Mouse (Mus musculus): ENCODE results near the gene Serpinb1a. TPM values are rescaled to one million over a fixed set of nuclear protein-coding genes. Genes with fewer than 3 reads are reported as not detected.
"Not testable (repeated sequence)": the region's sequence is repeated elsewhere in the genome, so short reads cannot be mapped to it uniquely, and the experiment has no call there.

The Serpinb1a gene
- polyA plus RNA-seq, 1 experiment from 2014 or later = 1.5 TPM

DNA sequence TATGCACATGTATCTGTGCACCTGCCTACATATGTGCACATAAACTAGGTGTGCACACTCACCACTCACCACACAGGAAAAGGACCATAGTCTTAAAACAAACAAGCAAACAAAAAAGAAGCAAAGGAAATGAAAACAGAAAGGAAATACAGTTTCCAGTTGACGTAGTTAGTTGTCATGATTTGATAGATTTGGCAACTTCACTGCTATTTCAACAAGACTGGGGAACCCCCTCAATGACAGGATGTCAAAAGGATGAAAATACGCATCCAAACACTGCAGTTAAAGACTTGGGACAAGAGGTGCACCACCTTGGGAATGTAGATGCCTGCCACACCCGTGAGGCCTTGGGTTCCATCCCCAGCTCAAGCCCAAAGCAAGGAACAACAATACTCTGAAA is 13.5 kb upstream of the Serpinb1a start:
- H3K9ac ChIP-seq (replicated peaks); H3K27me3 ChIP-seq; H3K4me2 ChIP-seq; ATAC-seq (ENCODE audit: insufficient number of reproducible peaks, insufficient read depth, low FRiP score, low TSS enrichment, low read depth); H3K4me3 ChIP-seq (replicated peaks); H3K36me3 ChIP-seq; H3K27ac ChIP-seq; H3K4me1 ChIP-seq (replicated peaks); H3K9me3 ChIP-seq: not testable (repeated sequence)
- WGBS = 72% methylated on average over 3 of the region's 3 CpGs

GRCm38 (mm10) chr13:32863456-32863855 is 12.5 kb upstream of the Serpinb1a start:
- no peak for ATAC-seq (ENCODE audit: insufficient number of reproducible peaks, insufficient read depth, low FRiP score, low TSS enrichment, low read depth)
- Histone ChIP-seq H3K4me1 (replicated peaks) (no peaks in the 10 kb centered on the region), H3K9ac (replicated peaks) (no peak overlapping the region), H3K9me3 (no peaks in the 10 kb centered on the region), H3K36me3 (no peaks in the 10 kb centered on the region), H3K4me2 (no peak overlapping the region), H3K4me3 (replicated peaks) (no peak overlapping the region), H3K27ac (no peak overlapping the region), H3K27me3 (peaks cover 7% of the 10 kb centered on the region; the same call in 1 of the 2 replicates)

GRCm38 (mm10) chr13:32860821-32861220 is 9.8 kb upstream of the Serpinb1a start:
- no peak overlapping the region for H3K4me2 ChIP-seq
- no peaks in the 10 kb centered on the region for H3K36me3 ChIP-seq
- WGBS = 83% methylated on average over 3 of the region's 3 CpGs
- no peak overlapping the region for H3K4me3 ChIP-seq (replicated peaks)
- no peak for ATAC-seq (ENCODE audit: insufficient number of reproducible peaks, insufficient read depth, low FRiP score, low TSS enrichment, low read depth)
- no peaks in the 10 kb centered on the region for H3K9me3 ChIP-seq
- no peaks in the 10 kb centered on the region for H3K4me1 ChIP-seq (replicated peaks)
- peaks cover 7% of the 10 kb centered on the region; the same call in 1 of the 2 replicates for H3K27me3 ChIP-seq
- H3K9ac ChIP-seq (replicated peaks) = no peak overlapping the region
- no peak overlapping the region for H3K27ac ChIP-seq

- Histone ChIP-seq H3K36me3 (no peaks in the 10 kb centered on the region), H3K4me1 (replicated peaks) (peaks cover 12% of the 10 kb centered on the region), H3K27me3 (no peaks in the 10 kb centered on the region), H3K9me3 (no peaks in the 10 kb centered on the region), H3K27ac (no peak overlapping the region), H3K9ac (replicated peaks) (no peak overlapping the region), H3K4me2 (no peak overlapping the region), H3K4me3 (replicated peaks) (no peak overlapping the region)
- ATAC-seq (ENCODE audit: insufficient number of reproducible peaks, insufficient read depth, low FRiP score, low TSS enrichment, low read depth) = no peak
- WGBS = 74% methylated on average over 2 of the region's 2 CpGs
Observed at GRCm38 (mm10) chr13:32853073-32853472, 2.1 kb upstream of the Serpinb1a start.

DNA sequence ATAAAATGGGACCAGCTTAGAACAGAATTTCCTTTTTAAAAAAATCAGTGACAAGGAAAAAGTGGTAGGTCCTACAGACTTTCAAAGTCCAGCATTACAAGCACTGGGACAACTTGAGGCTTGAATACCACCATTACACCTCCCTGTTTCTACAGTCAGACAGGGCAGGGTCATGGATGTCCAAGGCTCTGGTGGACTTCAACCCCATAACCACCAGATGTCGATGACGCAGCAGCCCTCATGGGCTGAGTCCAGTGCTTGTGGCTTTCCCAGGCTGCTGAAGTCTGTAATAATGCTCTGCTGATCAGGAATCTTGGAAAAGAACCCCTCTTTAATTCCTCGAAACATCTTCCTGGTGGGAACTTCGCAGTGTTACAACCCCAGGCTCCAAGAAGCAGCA is 1.6 kb upstream of the Serpinb1a start:
- WGBS = 91% methylated on average over 4 of the region's 4 CpGs
- Histone ChIP-seq H3K9ac (replicated peaks) (no peak overlapping the region), H3K27me3 (no peaks in the 10 kb centered on the region), H3K4me2 (no peak overlapping the region), H3K9me3 (no peaks in the 10 kb centered on the region), H3K36me3 (no peaks in the 10 kb centered on the region), H3K27ac (no peak overlapping the region), H3K4me1 (replicated peaks) (peaks cover 12% of the 10 kb centered on the region), H3K4me3 (replicated peaks) (no peak overlapping the region)
- ATAC-seq (ENCODE audit: insufficient number of reproducible peaks, insufficient read depth, low FRiP score, low TSS enrichment, low read depth) = no peak

DNA sequence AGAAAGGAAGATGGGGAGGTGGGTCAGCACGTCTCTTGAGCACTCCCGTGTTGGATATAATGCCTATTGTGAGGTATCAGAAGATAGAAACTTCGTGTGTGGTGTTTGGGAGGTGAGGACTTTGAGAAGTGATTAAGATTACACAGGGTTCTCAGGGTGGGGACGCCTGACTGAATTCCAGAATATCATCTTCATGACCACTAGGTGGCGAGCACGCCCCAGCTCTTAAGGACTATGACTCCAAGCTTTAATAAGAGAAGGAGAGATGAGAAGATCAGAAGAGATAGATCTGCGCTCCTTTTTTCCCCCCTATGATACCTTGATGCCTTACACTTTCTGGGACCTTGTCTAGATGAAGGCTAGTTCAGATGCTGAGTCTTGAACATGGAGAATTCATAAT is 982 bp upstream of the Serpinb1a start:
- no peak; the same call in 1 of the 2 replicates for ATAC-seq (ENCODE audit: insufficient number of reproducible peaks, insufficient read depth, low FRiP score, low TSS enrichment, low read depth)
- 16% methylated on average over 7 of the region's 7 CpGs for WGBS
- H3K9me3 ChIP-seq = no peaks in the 10 kb centered on the region

DNA sequence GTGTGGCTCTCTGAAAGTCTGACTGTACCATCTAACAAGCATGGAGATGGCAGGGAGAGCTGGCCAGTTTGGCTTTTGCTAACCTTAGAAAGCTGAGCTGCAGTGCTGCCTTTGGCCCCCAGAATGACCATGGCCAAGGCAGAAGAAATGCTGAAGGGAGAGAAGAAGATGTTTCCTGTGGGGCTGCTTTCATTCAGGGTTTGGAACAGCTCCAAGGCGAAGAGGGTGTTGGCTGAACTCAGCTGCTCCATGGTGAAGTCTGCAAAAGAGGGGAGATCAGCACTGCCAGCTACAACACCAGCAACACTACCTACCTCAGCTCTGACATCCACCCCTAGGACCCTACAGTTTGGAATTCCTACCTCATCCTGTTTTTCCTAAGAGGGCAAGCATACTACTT is 829 bp downstream of the Serpinb1a start:
- no peak overlapping the region for H3K27ac ChIP-seq
- no peaks in the 10 kb centered on the region for H3K36me3 ChIP-seq

More for the DNA sequence above, 982 bp upstream of the Serpinb1a start:
- no peak overlapping the region for H3K4me3 ChIP-seq (replicated peaks)
- H3K27me3 ChIP-seq = no peaks in the 10 kb centered on the region
- H3K27ac ChIP-seq = no peak overlapping the region
- no peak overlapping the region for H3K9ac ChIP-seq (replicated peaks)
- H3K36me3 ChIP-seq = no peaks in the 10 kb centered on the region
- H3K4me2 ChIP-seq = no peak overlapping the region
- peaks cover 12% of the 10 kb centered on the region for H3K4me1 ChIP-seq (replicated peaks)

DNA sequence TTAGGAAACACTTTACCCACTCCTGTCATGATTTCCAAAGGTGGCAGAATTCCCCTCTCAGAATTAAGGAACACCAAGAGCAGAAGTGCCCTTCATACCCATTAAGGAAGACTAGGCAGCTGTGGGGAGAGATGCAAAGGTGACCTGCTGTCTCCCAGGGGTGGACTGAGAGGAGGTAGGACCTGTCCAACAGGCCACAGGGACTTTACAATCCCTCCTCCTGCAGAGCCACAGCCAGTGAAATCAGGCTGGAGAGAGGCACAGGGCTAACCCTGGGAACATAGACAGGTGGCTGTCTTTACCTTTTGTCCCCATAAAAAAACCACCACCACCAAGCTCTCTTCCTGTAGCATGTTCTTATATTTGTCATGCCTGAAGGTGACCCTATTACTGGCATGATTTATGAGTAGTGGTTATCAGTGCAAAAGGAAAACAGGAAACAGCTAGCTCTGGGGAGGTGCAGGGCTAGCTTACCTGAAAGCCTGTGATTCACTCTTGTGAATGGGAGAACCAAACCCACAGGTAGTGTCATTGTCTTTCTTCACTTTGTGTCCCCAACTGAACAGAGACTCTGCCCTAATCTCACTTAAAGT is 1.4 kb downstream of the Serpinb1a start:
- H3K9me3 ChIP-seq = no peaks in the 10 kb centered on the region
- no peak for ATAC-seq (ENCODE audit: insufficient number of reproducible peaks, insufficient read depth, low FRiP score, low TSS enrichment, low read depth)
- no peaks in the 10 kb centered on the region for H3K36me3 ChIP-seq
- peaks cover 12% of the 10 kb centered on the region for H3K4me1 ChIP-seq (replicated peaks)
- H3K9ac ChIP-seq (replicated peaks) = no peak overlapping the region
- no peak overlapping the region for H3K4me2 ChIP-seq
- H3K27me3 ChIP-seq = no peaks in the 10 kb centered on the region
- H3K27ac ChIP-seq = no peak overlapping the region
- no peak overlapping the region for H3K4me3 ChIP-seq (replicated peaks)

More for the DNA sequence above, 829 bp downstream of the Serpinb1a start:
- Histone ChIP-seq H3K4me2 (no peak overlapping the region), H3K9me3 (no peaks in the 10 kb centered on the region), H3K27me3 (no peaks in the 10 kb centered on the region), H3K4me3 (replicated peaks) (no peak overlapping the region), H3K9ac (replicated peaks) (no peak overlapping the region), H3K4me1 (replicated peaks) (peaks cover 12% of the 10 kb centered on the region)
- 60% methylated on average over 1 of the region's 1 CpGs for WGBS
- no peak for ATAC-seq (ENCODE audit: insufficient number of reproducible peaks, insufficient read depth, low FRiP score, low TSS enrichment, low read depth)

DNA sequence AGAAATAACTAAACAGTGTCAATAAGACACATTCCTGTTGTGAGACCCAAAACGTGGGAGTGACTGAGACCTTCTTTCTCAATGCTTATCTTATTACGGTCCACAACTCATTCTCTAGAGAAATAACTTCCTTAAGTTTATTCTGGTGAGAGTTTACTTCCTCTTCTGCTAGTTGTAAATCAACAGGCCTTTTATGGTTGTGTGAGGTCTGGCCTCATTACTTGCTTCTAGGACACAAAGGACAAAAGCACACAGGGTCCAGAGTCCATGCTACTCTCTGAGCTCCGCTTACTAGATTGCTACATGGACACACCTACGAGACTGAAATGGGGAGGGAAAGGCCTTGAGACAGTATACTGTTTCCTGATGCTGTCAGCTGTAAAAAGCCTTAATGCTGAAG is 1.9 kb downstream of the Serpinb1a start:
- Histone ChIP-seq H3K4me3 (replicated peaks) (no peak overlapping the region), H3K36me3 (no peaks in the 10 kb centered on the region), H3K27ac (no peak overlapping the region), H3K27me3 (no peaks in the 10 kb centered on the region), H3K9ac (replicated peaks) (no peak overlapping the region), H3K4me1 (replicated peaks) (peaks cover 12% of the 10 kb centered on the region), H3K4me2 (no peak overlapping the region), H3K9me3 (no peaks in the 10 kb centered on the region)
- ATAC-seq (ENCODE audit: insufficient number of reproducible peaks, insufficient read depth, low FRiP score, low TSS enrichment, low read depth) = no peak
- 40% methylated on average over 4 of the region's 4 CpGs for WGBS

DNA sequence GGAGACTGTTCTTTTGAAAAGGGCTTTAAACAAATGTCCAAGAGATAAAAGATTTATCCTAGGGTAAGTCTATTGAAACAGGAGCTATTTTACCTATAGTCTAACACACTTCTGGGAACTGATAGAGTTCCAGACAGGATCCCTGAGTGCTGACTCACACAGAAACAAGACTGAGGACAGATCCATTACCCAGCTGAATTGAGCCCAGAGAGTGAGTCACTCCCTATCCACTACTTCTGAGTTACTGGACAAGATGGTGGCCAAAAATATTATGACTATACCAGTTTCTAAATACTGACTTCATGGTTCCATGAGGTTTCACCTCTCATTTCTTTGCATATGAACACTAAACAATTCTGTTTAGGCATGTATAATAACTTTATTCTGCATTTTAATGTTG is 4.8 kb downstream of the Serpinb1a start:
- no peak overlapping the region for H3K4me2 ChIP-seq
- no peak for ATAC-seq (ENCODE audit: insufficient number of reproducible peaks, insufficient read depth, low FRiP score, low TSS enrichment, low read depth)
- no peaks in the 10 kb centered on the region for H3K9me3 ChIP-seq
- H3K27me3 ChIP-seq = no peaks in the 10 kb centered on the region
- H3K27ac ChIP-seq = no peak overlapping the region
- no peaks in the 10 kb centered on the region for H3K36me3 ChIP-seq
- H3K9ac ChIP-seq (replicated peaks) = no peak overlapping the region
- H3K4me1 ChIP-seq (replicated peaks) = peaks cover 12% of the 10 kb centered on the region
- H3K4me3 ChIP-seq (replicated peaks) = no peak overlapping the region

- no peak overlapping the region for H3K27ac ChIP-seq
- H3K9me3 ChIP-seq = no peaks in the 10 kb centered on the region
- no peaks in the 10 kb centered on the region for H3K27me3 ChIP-seq
- WGBS = 92% methylated on average over 3 of the region's 3 CpGs
- H3K9ac ChIP-seq (replicated peaks) = no peak overlapping the region
- ATAC-seq (ENCODE audit: insufficient number of reproducible peaks, insufficient read depth, low FRiP score, low TSS enrichment, low read depth) = no peak
- no peaks in the 10 kb centered on the region for H3K36me3 ChIP-seq
- no peak overlapping the region for H3K4me2 ChIP-seq
- H3K4me3 ChIP-seq (replicated peaks) = no peak overlapping the region
- H3K4me1 ChIP-seq (replicated peaks) = no peaks in the 10 kb centered on the region
Observed at GRCm38 (mm10) chr13:32841349-32841748, 9.6 kb downstream of the Serpinb1a start.

DNA sequence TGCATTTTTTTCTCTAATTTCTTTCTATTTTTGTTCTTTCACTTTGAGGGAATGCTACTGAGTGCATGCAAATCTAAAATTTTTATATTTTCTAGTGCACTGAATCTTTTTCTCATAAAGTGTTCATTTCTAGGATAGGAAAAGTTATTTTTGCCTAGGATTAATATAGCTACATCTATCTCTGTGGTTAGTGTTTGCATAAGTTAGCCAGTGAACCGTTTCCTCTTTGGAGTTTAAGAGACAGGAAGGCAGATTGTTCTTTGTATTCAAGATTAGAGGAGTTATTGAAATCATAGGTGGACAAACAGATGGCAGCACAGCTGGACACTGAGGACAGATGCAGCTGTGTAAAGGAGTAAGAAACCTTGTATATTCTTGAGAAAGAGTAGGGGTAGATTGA is 11.7 kb downstream of the Serpinb1a start:
- no peaks in the 10 kb centered on the region for H3K36me3 ChIP-seq
- no peak overlapping the region for H3K4me3 ChIP-seq (replicated peaks)
- no peak overlapping the region for H3K9ac ChIP-seq (replicated peaks)
- no peak for ATAC-seq (ENCODE audit: insufficient number of reproducible peaks, insufficient read depth, low FRiP score, low TSS enrichment, low read depth)
- H3K4me1 ChIP-seq (replicated peaks) = no peaks in the 10 kb centered on the region
- H3K27ac ChIP-seq = no peak overlapping the region
- 65% methylated on average over 1 of the region's 1 CpGs for WGBS
- H3K27me3 ChIP-seq = no peaks in the 10 kb centered on the region
- H3K4me2 ChIP-seq = no peak overlapping the region
- H3K9me3 ChIP-seq = no peaks in the 10 kb centered on the region

Measured in limb, embryonic 12.5 days (tissue).